Mouse (Mus musculus) intestine, postnatal 0 days (tissue): ENCODE data around the gene Poc1a. TPM values are rescaled to one million over a fixed set of nuclear protein-coding genes. Genes with fewer than 3 reads are reported as not detected.

Experiments
- ATAC-seq: fragments of 200-750 bp; cut with Nextera tagmentation; 2 replicates; pipeline ENCODE4 v1.8.0; 2017; ENCODE audit warnings: mild to moderate bottlenecking, moderate TSS enrichment, moderate library complexity
- H3K27ac ChIP-seq: fragments of 300-500 bp; sonication (generic); 2 replicates; pipeline ENCODE4 v1.5.1; 2014; ENCODE audit warnings: mild to moderate bottlenecking, low read depth, low read length, moderate library complexity
- H3K27me3 ChIP-seq: fragments of 300-500 bp; sonication (generic); replicated peaks from 2 replicates; pipeline ENCODE4 v1.6.1; 2014; ENCODE audit warnings: low read length, mixed read lengths; ENCODE audit not compliant: control insufficient read depth, insufficient read depth
- H3K36me3 ChIP-seq: fragments of 300-500 bp; sonication (generic); 2 replicates; pipeline ENCODE4 v1.6.1; 2014; ENCODE audit warnings: mild to moderate bottlenecking, moderate library complexity; ENCODE audit not compliant: control insufficient read depth, insufficient read depth
- H3K4me1 ChIP-seq: fragments of 300-500 bp; sonication (generic); replicated peaks from 2 replicates; pipeline ENCODE4 v1.6.1; 2014; ENCODE audit warnings: antibody characterized with exemption, low read length, mixed read lengths; ENCODE audit not compliant: control insufficient read depth, insufficient read depth
- H3K4me2 ChIP-seq: fragments of 300-500 bp; sonication (generic); replicated peaks from 2 replicates; pipeline ENCODE4 v1.6.1; 2014; ENCODE audit warnings: low read depth, mild to moderate bottlenecking, moderate library complexity
- H3K4me3 ChIP-seq: fragments of 300-500 bp; sonication (generic); 2 replicates; pipeline ENCODE4 v1.5.1; 2014; ENCODE audit warnings: low read depth, low read length
- H3K9ac ChIP-seq: fragments of 300-500 bp; sonication (generic); 2 replicates; pipeline ENCODE4 v1.6.1; 2014; ENCODE audit warnings: mild to moderate bottlenecking, low read depth, low read length
- H3K9me3 ChIP-seq: fragments of 300-500 bp; sonication (generic); 2 replicates; pipeline ENCODE4 v1.6.1; 2016; ENCODE audit warnings: mixed run types; ENCODE audit not compliant: control insufficient read depth
- CTCF ChIP-seq: sonication (generic); IDR thresholded peaks from 2 replicates; pipeline ENCODE4 v1.5.1; 2016; ENCODE audit warnings: low read depth, mild to moderate bottlenecking, control low read depth, antibody characterized with exemption, moderate library complexity
- WGBS: fragments of 180-500 bp; shearing (Covaris S2); extraction: QIAGEN DNeasy Blood & Tissue Kit; methylation state at CpG from one replicate; pipeline ENCODE4 v1.1.7; 2014; 5-methylcytosine and 5-hydroxymethylcytosine counted together
- polyA plus RNA-seq: library from polyadenylated mRNA; unstranded; fragments of >200 nt; fragmentation: Nextera tagmentation; extraction: Ambion mirVana; gene quantifications from 2 replicates; pipeline ENCODE4 v1.2.1, GENCODE M21; 2015

Poc1a gene
- polyA plus RNA-seq, 1 experiment from 2014 or later = 11.5 TPM

DNA sequence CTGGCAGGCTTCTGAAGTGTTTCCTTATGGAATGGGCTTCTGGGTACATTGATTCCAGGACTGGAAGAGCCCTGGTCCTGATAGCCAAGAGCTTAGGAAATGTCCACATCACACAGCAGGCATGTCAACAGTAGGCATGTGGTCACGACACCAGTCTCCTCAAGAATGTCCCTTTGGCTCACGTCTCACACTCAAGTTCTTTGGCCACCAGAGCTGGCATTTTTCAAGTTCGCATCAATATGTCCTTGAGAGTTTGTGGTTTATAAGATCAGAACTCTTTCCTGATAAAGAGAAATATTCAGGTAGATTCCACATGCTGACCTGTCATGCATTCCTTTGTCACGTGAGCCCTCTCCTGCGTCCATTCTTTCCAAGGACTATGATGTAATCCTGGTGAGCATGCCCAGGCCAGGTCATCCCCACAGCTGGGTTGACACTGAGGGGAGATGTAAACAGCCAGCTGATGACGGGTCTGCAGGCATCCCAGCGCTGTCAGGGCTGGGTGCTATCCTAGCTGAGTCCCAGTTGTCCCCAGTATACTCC lies 47.3 kb downstream of the Poc1a start:
- no peak overlapping the region for H3K9ac ChIP-seq
- no peak overlapping the region; the same call in 1 of the 2 replicates for H3K27ac ChIP-seq
- no peaks in the 10 kb centered on the region; the same call in 1 of the 2 replicates for H3K36me3 ChIP-seq
- ATAC-seq = no peak
- no peaks in the 10 kb centered on the region for H3K4me1 ChIP-seq
- TF ChIP-seq CTCF = no peak
- no peak overlapping the region for H3K4me2 ChIP-seq
- 70% methylated on average over 7 of the region's 7 CpGs for WGBS
- H3K4me3 ChIP-seq = no peak overlapping the region
- H3K27me3 ChIP-seq = no peaks in the 10 kb centered on the region
- no peaks in the 10 kb centered on the region for H3K9me3 ChIP-seq

DNA sequence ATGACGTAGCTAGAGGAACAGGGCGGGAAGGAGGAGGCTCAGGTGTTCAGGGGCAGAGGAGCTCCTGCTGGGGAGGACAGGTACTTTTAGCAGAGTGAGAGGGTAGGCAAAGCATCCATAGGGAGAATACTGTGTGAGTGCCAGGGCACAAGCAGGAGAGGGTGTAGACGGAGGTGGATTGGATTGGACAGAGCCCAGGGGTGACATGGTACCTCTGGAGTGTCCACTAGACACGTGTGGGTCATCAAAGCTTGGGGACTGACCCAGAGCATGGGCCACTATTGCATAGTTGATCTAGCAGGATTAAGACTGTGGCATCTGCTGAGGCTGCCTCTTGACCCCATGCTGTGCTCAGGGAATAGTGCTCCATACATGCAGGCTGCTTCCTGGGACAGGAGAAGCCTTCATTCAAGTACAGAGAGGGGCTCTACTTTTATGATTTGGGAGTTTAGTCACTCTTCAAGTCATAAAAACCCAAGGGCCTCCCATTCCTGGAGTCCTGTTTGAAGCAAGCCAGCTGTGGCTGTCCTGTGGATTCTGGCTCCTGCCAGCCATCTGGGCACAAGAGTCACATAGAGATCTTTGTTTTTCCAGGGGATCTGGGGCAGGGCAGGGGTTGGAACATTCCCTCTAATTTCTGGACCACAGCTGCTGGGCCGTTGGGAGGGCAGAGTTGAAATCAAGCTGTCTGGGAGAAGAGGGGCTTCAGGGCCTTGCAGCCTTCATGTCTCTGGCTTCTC lies 48.1 kb downstream of the Poc1a start:
- Histone ChIP-seq H3K36me3 (no peaks in the 10 kb centered on the region; the same call in 1 of the 2 replicates), H3K4me1 (no peaks in the 10 kb centered on the region), H3K9me3 (no peaks in the 10 kb centered on the region), H3K4me3 (no peak overlapping the region), H3K27ac (no peak overlapping the region), H3K27me3 (no peaks in the 10 kb centered on the region), H3K9ac (no peak overlapping the region), H3K4me2 (no peak overlapping the region)
- no peak for ATAC-seq
- WGBS = 77% methylated on average over 5 of the region's 5 CpGs
- TF ChIP-seq CTCF = no peak

GRCm38 (mm10) chr9:106332746-106333145 lies 51.9 kb downstream of the Poc1a start:
- ATAC-seq = no peak
- no peak for TF ChIP-seq CTCF
- no peaks in the 10 kb centered on the region for H3K27me3 ChIP-seq
- no peaks in the 10 kb centered on the region; the same call in 1 of the 2 replicates for H3K36me3 ChIP-seq
- H3K9me3 ChIP-seq = no peaks in the 10 kb centered on the region
- H3K4me3 ChIP-seq = no peak overlapping the region
- 77% methylated on average over 3 of the region's 3 CpGs for WGBS
- H3K4me2 ChIP-seq = no peak overlapping the region
- no peak overlapping the region for H3K9ac ChIP-seq
- no peaks in the 10 kb centered on the region for H3K4me1 ChIP-seq
- no peak overlapping the region for H3K27ac ChIP-seq

GRCm38 (mm10) chr9:106337620-106338019 lies 56.8 kb downstream of the Poc1a start:
- no peak overlapping the region for H3K27ac ChIP-seq
- H3K27me3 ChIP-seq = no peaks in the 10 kb centered on the region
- no peak overlapping the region for H3K4me3 ChIP-seq
- TF ChIP-seq CTCF = no peak
- no peaks in the 10 kb centered on the region for H3K9me3 ChIP-seq
- WGBS = 80% methylated on average over 9 of the region's 9 CpGs
- H3K36me3 ChIP-seq = no peaks in the 10 kb centered on the region
- ATAC-seq = no peak
- no peak overlapping the region for H3K4me2 ChIP-seq
- no peak overlapping the region for H3K9ac ChIP-seq
- no peaks in the 10 kb centered on the region for H3K4me1 ChIP-seq

DNA sequence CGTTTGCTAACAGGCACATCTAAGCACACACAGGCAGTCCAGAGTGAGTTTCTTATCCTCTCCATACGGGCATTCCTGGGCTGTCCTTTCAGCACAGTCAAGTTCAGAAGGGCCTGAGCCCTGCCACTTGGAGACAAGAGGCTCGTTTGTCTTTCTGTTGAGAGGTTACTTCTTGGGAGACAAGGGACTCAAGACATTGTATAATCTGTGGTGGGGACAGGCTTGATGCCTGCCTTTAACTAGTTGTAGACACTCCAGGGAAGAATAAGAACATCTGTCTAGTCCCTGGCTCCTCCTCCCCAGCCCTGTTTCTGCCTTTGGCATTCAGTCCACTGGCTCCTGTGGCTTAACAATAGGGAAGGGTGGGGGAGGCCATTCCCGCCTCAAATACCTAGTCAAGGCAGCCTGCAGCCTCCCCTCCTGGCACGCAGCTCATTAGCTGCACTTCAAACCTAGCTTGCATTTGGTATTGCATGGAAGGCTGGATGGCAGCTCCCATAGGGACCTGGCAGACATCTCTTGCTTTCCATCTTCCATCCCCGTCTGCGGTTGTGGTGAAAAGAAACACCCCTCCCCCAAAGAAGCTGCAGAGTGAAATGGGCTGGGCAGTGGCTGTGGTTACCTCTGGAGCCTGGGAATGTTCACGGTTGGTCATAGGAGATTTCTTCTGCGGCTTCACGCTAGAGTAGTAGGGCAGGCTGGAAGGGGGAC lies 57.8 kb downstream of the Poc1a start:
- no peak for TF ChIP-seq CTCF
- 45% methylated on average over 10 of the region's 10 CpGs for WGBS
- H3K9ac ChIP-seq = no peak overlapping the region
- H3K4me1 ChIP-seq = no peaks in the 10 kb centered on the region
- no peaks in the 10 kb centered on the region for H3K27me3 ChIP-seq
- no peaks in the 10 kb centered on the region for H3K9me3 ChIP-seq
- H3K4me3 ChIP-seq = no peak overlapping the region
- H3K4me2 ChIP-seq = no peak overlapping the region
- no peak overlapping the region for H3K27ac ChIP-seq
- ATAC-seq = no peak
- H3K36me3 ChIP-seq = no peaks in the 10 kb centered on the region

- no peak overlapping the region for H3K9ac ChIP-seq
- no peaks in the 10 kb centered on the region for H3K4me1 ChIP-seq
- H3K27ac ChIP-seq = no peak overlapping the region
- no peaks in the 10 kb centered on the region for H3K27me3 ChIP-seq
- no peaks in the 10 kb centered on the region for H3K36me3 ChIP-seq
- H3K4me3 ChIP-seq = no peak overlapping the region
- 76% methylated on average over 6 of the region's 6 CpGs for WGBS
- no peaks in the 10 kb centered on the region for H3K9me3 ChIP-seq
- no peak for ATAC-seq
- H3K4me2 ChIP-seq = no peak overlapping the region
- no peak for TF ChIP-seq CTCF
Measured at GRCm38 (mm10) chr9:106339173-106339558, 58.3 kb downstream of the Poc1a start.
